Mouse (Mus musculus): ENCODE measurements at regions not wholly inside any gene's neighbourhood (a gene's known extent, or its start where the extent isn't known, plus 50 kb on each side); places are given as distances from the start of the nearest gene placed in this dataset.
A peak's percentile ranks its signal among the peaks of the same experiment; 100 is the strongest.

DNA sequence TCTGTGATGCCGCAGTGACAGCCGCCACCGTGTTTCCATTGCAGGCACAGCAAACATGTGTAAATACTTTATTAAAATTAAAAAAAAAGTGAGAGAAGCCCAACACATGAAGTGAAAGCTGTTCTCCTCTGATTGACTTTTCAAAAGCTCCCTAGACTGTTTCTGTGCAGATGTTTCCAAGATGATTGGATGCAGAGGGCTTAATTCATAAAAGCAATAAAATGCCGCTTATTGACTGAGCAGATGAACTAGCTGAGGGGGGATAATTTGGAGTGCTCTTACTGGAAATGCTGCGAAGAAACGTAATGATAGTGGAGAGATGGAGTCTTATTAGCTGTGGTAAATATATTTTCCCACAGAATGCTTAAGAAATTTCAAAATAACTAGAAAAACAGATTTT is 170.4 kb downstream of the Rnf144a start:
- no peak overlapping the region for H3K27ac ChIP-seq (ENCODE audit: low read depth)
- H3K4me1 ChIP-seq (replicated peaks; ENCODE audit: control insufficient read depth, insufficient read depth, low read length): no peaks in the 10 kb centered on the region
- H3K9me3 ChIP-seq (ENCODE audit: control insufficient read depth, low read length): no peaks in the 10 kb centered on the region
- no peaks in the 10 kb centered on the region for H3K36me3 ChIP-seq (ENCODE audit: control insufficient read depth, insufficient read depth, low read length)
- ATAC-seq (replicated peaks; ENCODE audit: low FRiP score, low TSS enrichment, low read depth) (no peak), DNase-seq (ENCODE audit: low spot score) (no peak)
- WGBS: 93% methylated on average over 6 of the region's 6 CpGs
- no peak overlapping the region for H3K9ac ChIP-seq (ENCODE audit: low read length)
- H3K4me2 ChIP-seq (ENCODE audit: low read length): no peak overlapping the region
- no peaks in the 10 kb centered on the region for H3K27me3 ChIP-seq (replicated peaks; ENCODE audit: control insufficient read depth, insufficient read depth, low read length)
- no peak overlapping the region for H3K4me3 ChIP-seq (ENCODE audit: low read depth, low read length)

DNA sequence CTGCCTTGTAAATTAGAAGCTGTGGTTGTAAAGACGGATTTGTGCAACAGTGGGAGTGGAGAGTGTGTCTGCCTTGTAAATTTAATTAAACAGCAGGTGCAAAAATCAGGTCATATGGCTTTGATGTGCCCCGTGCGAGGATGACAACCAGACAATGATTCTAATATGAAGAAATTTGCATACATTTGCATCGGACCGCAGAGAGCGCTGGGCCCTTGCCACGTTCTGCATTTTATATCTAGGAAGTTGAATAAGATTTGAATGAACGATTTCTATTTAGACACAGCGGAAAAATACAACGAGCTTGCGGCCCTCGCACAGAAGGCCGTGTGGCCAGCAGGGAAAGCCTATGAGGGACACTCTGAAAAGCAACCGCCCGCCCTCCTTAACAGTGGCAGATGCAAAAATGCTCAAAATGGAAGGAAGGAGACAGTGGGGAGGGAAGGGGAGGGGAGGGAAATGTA is 187.5 kb downstream of the Rnf144a start:
- Histone ChIP-seq H3K4me1 (replicated peaks; ENCODE audit: control insufficient read depth, insufficient read depth, low read length) (no peaks in the 10 kb centered on the region), H3K9ac (ENCODE audit: low read length) (no peak overlapping the region), H3K9me3 (ENCODE audit: control insufficient read depth, low read length) (no peaks in the 10 kb centered on the region), H3K4me2 (ENCODE audit: low read length) (no peak overlapping the region), H3K27me3 (replicated peaks; ENCODE audit: control insufficient read depth, insufficient read depth, low read length) (no peaks in the 10 kb centered on the region), H3K4me3 (ENCODE audit: low read depth, low read length) (no peak overlapping the region), H3K27ac (ENCODE audit: low read depth) (no peak overlapping the region), H3K36me3 (ENCODE audit: control insufficient read depth, insufficient read depth, low read length) (no peaks in the 10 kb centered on the region)
- ATAC-seq (replicated peaks; ENCODE audit: low FRiP score, low TSS enrichment, low read depth): no peak
- peak; percentile 15 for DNase-seq (ENCODE audit: low spot score)
- WGBS: 92% methylated on average over 15 of the region's 15 CpGs

GRCm38 (mm10) chr12:26226363-26226762 is 188.7 kb downstream of the Rnf144a start:
- ATAC-seq (replicated peaks; ENCODE audit: low FRiP score, low TSS enrichment, low read depth) (no peak), DNase-seq (ENCODE audit: low spot score) (peak; percentile 68)
- WGBS: 11% methylated on average over 2 of the region's 2 CpGs
- Histone ChIP-seq H3K36me3 (ENCODE audit: control insufficient read depth, insufficient read depth, low read length) (no peaks in the 10 kb centered on the region), H3K27ac (ENCODE audit: low read depth) (no peak overlapping the region), H3K9ac (ENCODE audit: low read length) (no peak overlapping the region), H3K4me1 (replicated peaks; ENCODE audit: control insufficient read depth, insufficient read depth, low read length) (no peaks in the 10 kb centered on the region), H3K9me3 (ENCODE audit: control insufficient read depth, low read length) (no peaks in the 10 kb centered on the region), H3K27me3 (replicated peaks; ENCODE audit: control insufficient read depth, insufficient read depth, low read length) (no peaks in the 10 kb centered on the region), H3K4me3 (ENCODE audit: low read depth, low read length) (no peak overlapping the region), H3K4me2 (ENCODE audit: low read length) (no peak overlapping the region)

- Histone ChIP-seq H3K4me3 (ENCODE audit: low read depth, low read length) (no peak overlapping the region), H3K27ac (ENCODE audit: low read depth) (no peak overlapping the region), H3K4me1 (replicated peaks; ENCODE audit: control insufficient read depth, insufficient read depth, low read length) (no peaks in the 10 kb centered on the region), H3K9ac (ENCODE audit: low read length) (no peak overlapping the region), H3K9me3 (ENCODE audit: control insufficient read depth, low read length) (no peaks in the 10 kb centered on the region), H3K36me3 (ENCODE audit: control insufficient read depth, insufficient read depth, low read length) (no peaks in the 10 kb centered on the region), H3K4me2 (ENCODE audit: low read length) (no peak overlapping the region), H3K27me3 (replicated peaks; ENCODE audit: control insufficient read depth, insufficient read depth, low read length) (no peaks in the 10 kb centered on the region)
- 78% methylated on average over 1 of the region's 1 CpGs for WGBS
- ATAC-seq (replicated peaks; ENCODE audit: low FRiP score, low TSS enrichment, low read depth) (no peak), DNase-seq (ENCODE audit: low spot score) (no peak)
These were observed 202.6 kb downstream of the Rnf144a start for GRCm38 (mm10) chr12:26212447-26212846.

GRCm38 (mm10) chr12:26211423-26211822 is 203.6 kb downstream of the Rnf144a start:
- no peaks in the 10 kb centered on the region for H3K27me3 ChIP-seq (replicated peaks; ENCODE audit: control insufficient read depth, insufficient read depth, low read length)
- H3K9ac ChIP-seq (ENCODE audit: low read length): no peak overlapping the region
- 70% methylated on average over 10 of the region's 10 CpGs for WGBS
- H3K9me3 ChIP-seq (ENCODE audit: control insufficient read depth, low read length): no peaks in the 10 kb centered on the region
- no peaks in the 10 kb centered on the region for H3K4me1 ChIP-seq (replicated peaks; ENCODE audit: control insufficient read depth, insufficient read depth, low read length)
- no peak for ATAC-seq (replicated peaks; ENCODE audit: low FRiP score, low TSS enrichment, low read depth)
- no peak overlapping the region for H3K27ac ChIP-seq (ENCODE audit: low read depth)
- H3K4me3 ChIP-seq (ENCODE audit: low read depth, low read length): no peak overlapping the region
- DNase-seq (ENCODE audit: low spot score): no peak
- no peak overlapping the region for H3K4me2 ChIP-seq (ENCODE audit: low read length)
- no peaks in the 10 kb centered on the region for H3K36me3 ChIP-seq (ENCODE audit: control insufficient read depth, insufficient read depth, low read length)

- no peaks in the 10 kb centered on the region for H3K36me3 ChIP-seq (ENCODE audit: control insufficient read depth, insufficient read depth, low read length)
- 87% methylated on average over 4 of the region's 4 CpGs for WGBS
- H3K27ac ChIP-seq (ENCODE audit: low read depth): no peak overlapping the region
- no peak overlapping the region for H3K9ac ChIP-seq (ENCODE audit: low read length)
- DNase-seq (ENCODE audit: low spot score): no peak
- H3K9me3 ChIP-seq (ENCODE audit: control insufficient read depth, low read length): no peaks in the 10 kb centered on the region
- H3K4me1 ChIP-seq (replicated peaks; ENCODE audit: control insufficient read depth, insufficient read depth, low read length): no peaks in the 10 kb centered on the region
- no peak for ATAC-seq (replicated peaks; ENCODE audit: low FRiP score, low TSS enrichment, low read depth)
- H3K4me2 ChIP-seq (ENCODE audit: low read length): no peak overlapping the region
- H3K27me3 ChIP-seq (replicated peaks; ENCODE audit: control insufficient read depth, insufficient read depth, low read length): no peaks in the 10 kb centered on the region
- H3K4me3 ChIP-seq (ENCODE audit: low read depth, low read length): no peak overlapping the region
These were observed 208.3 kb downstream of the Rnf144a start for GRCm38 (mm10) chr12:26206751-26207150.

GRCm38 (mm10) chr12:26206036-26206435 is 209.0 kb downstream of the Rnf144a start:
- no peak for DNase-seq (ENCODE audit: low spot score)
- 93% methylated on average over 8 of the region's 8 CpGs for WGBS
- Histone ChIP-seq H3K4me1 (replicated peaks; ENCODE audit: control insufficient read depth, insufficient read depth, low read length) (no peaks in the 10 kb centered on the region), H3K4me3 (ENCODE audit: low read depth, low read length) (no peak overlapping the region), H3K36me3 (ENCODE audit: control insufficient read depth, insufficient read depth, low read length) (no peaks in the 10 kb centered on the region), H3K4me2 (ENCODE audit: low read length) (no peak overlapping the region), H3K27ac (ENCODE audit: low read depth) (no peak overlapping the region), H3K9ac (ENCODE audit: low read length) (no peak overlapping the region), H3K27me3 (replicated peaks; ENCODE audit: control insufficient read depth, insufficient read depth, low read length) (no peaks in the 10 kb centered on the region), H3K9me3 (ENCODE audit: control insufficient read depth, low read length) (no peaks in the 10 kb centered on the region)
- ATAC-seq (replicated peaks; ENCODE audit: low FRiP score, low TSS enrichment, low read depth): no peak

DNA sequence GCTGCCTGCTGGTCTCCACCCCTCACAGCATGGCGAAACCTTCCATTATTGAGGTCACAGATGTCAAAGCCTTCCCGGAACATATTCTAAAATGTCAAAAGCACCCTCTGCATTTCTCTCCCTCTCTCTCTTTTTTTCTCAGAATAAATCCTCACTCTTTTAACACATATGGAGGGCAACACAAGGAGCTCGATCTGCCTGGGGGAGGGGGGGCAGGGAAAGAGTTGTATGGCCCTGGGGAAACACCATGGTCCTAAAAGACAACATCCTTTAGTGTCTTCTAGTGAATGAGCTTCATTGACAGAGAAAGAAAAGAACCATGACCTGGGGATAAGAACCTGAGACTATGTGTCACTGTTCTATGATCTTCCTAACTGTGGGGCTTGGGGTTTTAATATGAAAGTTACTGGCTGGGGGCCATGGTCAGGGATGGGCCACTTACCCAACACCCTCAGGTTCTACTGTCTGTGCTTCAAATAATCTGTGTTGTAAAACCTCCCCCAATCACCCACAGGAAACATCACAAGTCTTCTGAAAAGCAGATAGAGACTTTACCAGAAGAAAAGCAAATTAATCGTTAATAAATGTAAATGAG is 223.0 kb downstream of the Rnf144a start:
- no peak overlapping the region for H3K4me3 ChIP-seq (ENCODE audit: low read depth, low read length)
- no peaks in the 10 kb centered on the region for H3K4me1 ChIP-seq (replicated peaks; ENCODE audit: control insufficient read depth, insufficient read depth, low read length)
- no peak overlapping the region for H3K27ac ChIP-seq (ENCODE audit: low read depth)
- no peaks in the 10 kb centered on the region for H3K27me3 ChIP-seq (replicated peaks; ENCODE audit: control insufficient read depth, insufficient read depth, low read length)
- WGBS: 58% methylated on average over 4 of the region's 4 CpGs
- no peak overlapping the region for H3K4me2 ChIP-seq (ENCODE audit: low read length)
- H3K9me3 ChIP-seq (ENCODE audit: control insufficient read depth, low read length): no peaks in the 10 kb centered on the region
- H3K9ac ChIP-seq (ENCODE audit: low read length): no peak overlapping the region
- no peak for ATAC-seq (replicated peaks; ENCODE audit: low FRiP score, low TSS enrichment, low read depth)
- no peak for DNase-seq (ENCODE audit: low spot score)
- H3K36me3 ChIP-seq (ENCODE audit: control insufficient read depth, insufficient read depth, low read length): no peaks in the 10 kb centered on the region

DNA sequence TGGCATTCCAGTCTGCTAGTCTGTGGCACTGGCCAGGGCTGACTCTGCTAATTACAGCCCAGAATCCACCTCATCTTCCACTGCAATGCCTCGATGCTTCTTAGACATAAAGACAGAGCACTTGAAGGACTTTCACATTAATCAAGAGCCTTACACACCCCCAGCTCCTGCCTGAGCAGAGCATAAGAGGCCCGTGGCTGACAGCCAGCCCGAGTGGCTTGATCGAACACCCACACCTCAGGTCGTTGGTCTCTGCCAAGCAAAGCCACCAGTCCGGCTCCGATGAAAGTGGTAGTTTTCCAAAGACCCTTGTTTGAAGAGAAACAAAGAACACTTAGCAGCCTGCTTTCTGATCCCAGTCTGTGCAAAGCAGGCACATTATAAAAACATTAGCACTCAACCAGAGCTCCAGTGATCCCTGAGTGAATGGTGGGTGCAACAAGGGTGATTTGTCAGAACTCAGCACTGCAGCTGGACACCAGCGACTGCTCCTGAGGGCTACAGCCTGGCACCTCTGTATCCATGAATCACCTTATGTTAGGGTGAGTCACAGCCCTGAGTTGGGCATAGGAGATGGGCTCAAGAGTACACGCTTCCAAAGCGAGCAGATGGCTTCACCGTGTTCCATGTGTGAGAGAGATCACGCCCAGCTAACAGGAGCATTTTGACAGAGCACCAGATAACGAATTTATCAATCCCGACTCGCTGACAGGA is 223.6 kb downstream of the Rnf144a start:
- Histone ChIP-seq H3K4me1 (replicated peaks; ENCODE audit: control insufficient read depth, insufficient read depth, low read length) (no peaks in the 10 kb centered on the region), H3K4me2 (ENCODE audit: low read length) (no peak overlapping the region), H3K27me3 (replicated peaks; ENCODE audit: control insufficient read depth, insufficient read depth, low read length) (no peaks in the 10 kb centered on the region), H3K4me3 (ENCODE audit: low read depth, low read length) (no peak overlapping the region), H3K9ac (ENCODE audit: low read length) (no peak overlapping the region), H3K27ac (ENCODE audit: low read depth) (no peak overlapping the region), H3K36me3 (ENCODE audit: control insufficient read depth, insufficient read depth, low read length) (no peaks in the 10 kb centered on the region), H3K9me3 (ENCODE audit: control insufficient read depth, low read length) (no peaks in the 10 kb centered on the region)
- DNase-seq (ENCODE audit: low spot score): no peak
- 45% methylated on average over 15 of the region's 15 CpGs for WGBS
- ATAC-seq (replicated peaks; ENCODE audit: low FRiP score, low TSS enrichment, low read depth): no peak
